Mouse (Mus musculus) kidney, adult 2 months (tissue): ENCODE results near the gene Tbc1d10a.

ENCODE experiments used
- CTCF ChIP-seq: fragments of 200-500 bp; conservative IDR thresholded peaks from 2 replicates; pipeline ENCODE4 v1.5.1; 2011; ENCODE audit warnings: low read depth, mild to moderate bottlenecking, control low read depth, low read length, moderate library complexity, mixed read lengths; ENCODE audit not compliant: insufficient read depth, insufficient read length
- POLR2A ChIP-seq: fragments of 200-500 bp; IDR thresholded peaks from one replicate; pipeline ENCODE4 v1.6.1; 2011; ENCODE audit warnings: low read depth, low read length, control low read depth

GRCm38 (mm10) chr11:4263296-4263695 lies 76.7 kb downstream of the Tbc1d10a start:
- TF ChIP-seq CTCF (no peak), POLR2A (no peak)
